Mouse (Mus musculus) embryonic fibroblast, embryonic 13.5 days (primary cell): ENCODE data around the gene Sparcl1.

ENCODE experiments used
- CTCF ChIP-seq: IDR thresholded peaks from 2 replicates; pipeline ENCODE4 v1.5.1; 2011; ENCODE audit warnings: mild to moderate bottlenecking, control low read depth, low read length, moderate library complexity, borderline replicate concordance; ENCODE audit not compliant: insufficient read depth
- POLR2A ChIP-seq: IDR thresholded peaks from 2 replicates; pipeline ENCODE4 v1.6.1; 2011; ENCODE audit warnings: low read depth, mild to moderate bottlenecking, control low read depth, low read length, moderate library complexity

- TF ChIP-seq CTCF: peak; percentile 33; the same call in 1 of the 2 replicates
- TF ChIP-seq POLR2A: no peak
Measured at GRCm38 (mm10) chr5:104058021-104058420, 55.5 kb downstream of the Sparcl1 start.
